Mouse (Mus musculus) colon, adult 2 months (tissue): ENCODE results near the gene Lrfn4. TPM values are rescaled to one million over a fixed set of nuclear protein-coding genes. Genes with fewer than 3 reads are reported as not detected.

Source experiments
- polyA plus RNA-seq: library from polyadenylated mRNA; depleted of rRNA; stranded (reverse); fragments of >200 nt; gene quantifications from 2 replicates; pipeline ENCODE4 v1.2.3, GENCODE M21; 2012; rRNA removed

Gene Lrfn4
- polyA plus RNA-seq, result 61.8 and 65.1 TPM in 2 replicates

GRCm38 (mm10) chr19:4615151-4616093 lies at the start of gene Lrfn4:
TSS of gene Lrfn4 (minus strand) at chr19:4615667.

GRCm38 (mm10) chr19:4625179-4625828 lies 9.8 kb upstream of the Lrfn4 start, which contains the start of gene Rce1:
TSS of gene Rce1 (minus strand) at chr19:4625641.

Other genes with a start within 250 kb of the Lrfn4 start
- 57.0 and 63.9 TPM in 2 replicates for gene Kdm2a, start 217.4 kb downstream of the Lrfn4 start, polyA plus RNA-seq
- 23.4 and 23.7 TPM in 2 replicates for gene Rhod, start 176.2 kb downstream of the Lrfn4 start, polyA plus RNA-seq
- 2.0 and 4.4 TPM in 2 replicates for gene Syt12, start 138.2 kb downstream of the Lrfn4 start, polyA plus RNA-seq
- 20.7 and 26.0 TPM in 2 replicates for gene 2010003K11Rik, start 117.1 kb downstream of the Lrfn4 start, polyA plus RNA-seq
- gene Pcx, start 105.2 kb downstream of the Lrfn4 start, polyA plus RNA-seq, result 46.6 and 53.4 TPM in 2 replicates
- 106 and 166 TPM in 2 replicates for gene Rce1, start 10.0 kb upstream of the Lrfn4 start, polyA plus RNA-seq
- gene Gm960, start 83.0 kb upstream of the Lrfn4 start, polyA plus RNA-seq, result 0.09 and 0.10 TPM in 2 replicates
- gene Sptbn2, start 95.5 kb upstream of the Lrfn4 start, polyA plus RNA-seq, result 2.8 and 3.0 TPM in 2 replicates
- 4.0 and 4.6 TPM in 2 replicates for gene Rbm4b, start 140.8 kb upstream of the Lrfn4 start, polyA plus RNA-seq
- gene Rbm4, start 178.2 kb upstream of the Lrfn4 start, polyA plus RNA-seq, result 31.3 and 33.2 TPM in 2 replicates
- 10.2 and 18.0 TPM in 2 replicates for gene Gm21992, start 195.9 kb upstream of the Lrfn4 start, polyA plus RNA-seq
- 63.9 and 69.5 TPM in 2 replicates for gene Rbm14, start 196.0 kb upstream of the Lrfn4 start, polyA plus RNA-seq
- 45.7 and 48.2 TPM in 2 replicates for gene Ccs, start 223.7 kb upstream of the Lrfn4 start, polyA plus RNA-seq
- gene Ccdc87, start 223.7 kb upstream of the Lrfn4 start, polyA plus RNA-seq, result 0.12 TPM in 1 of 2 replicates, not detected in the other
- gene Ctsf, start 239.5 kb upstream of the Lrfn4 start, polyA plus RNA-seq, result 79.6 and 90.6 TPM in 2 replicates